26 mouse cellular contexts compared by ENCODE assay signal in genomic region chr6:100331055-100331454, GRCm38 (mm10). TPM values are rescaled to one million over a fixed set of nuclear protein-coding genes. Genes with fewer than 3 reads are reported as not detected.
DNase-seq lines count a peak whose midpoint lies in the region; ATAC-seq and TF ChIP-seq lines count a peak whose summit lies in the region.
"Had no signal": no experiment of that assay in that cellular context is flagged by ENCODE, and none has a peak within 500 bp of the region (broad histone marks: within the 10 kb centered on the region; RNA-seq: fewer than 3 reads in every experiment).

No protein-coding gene starts in this region.

- no peaks in the 10 kb centered on the region for H3K9me3 ChIP-seq in liver, postnatal 0 days (ENCODE audit: low read length)
- H3K9me3 ChIP-seq: embryonic facial prominence, embryonic 10.5 days; embryonic facial prominence, embryonic 13.5 days; forebrain, embryonic 15.5 days; heart, embryonic 10.5 days; heart, embryonic 13.5 days; hindbrain, embryonic 12.5 days; hindbrain, embryonic 15.5 days had no signal

- 65% methylated on average over 9 of the region's 9 CpGs for WGBS in liver, postnatal 0 days (ENCODE audit: insufficient replicate concordance)

- no peak overlapping the region for H3K4me2 ChIP-seq in liver, postnatal 0 days (ENCODE audit: low read depth, low read length)
- H3K4me2 ChIP-seq: embryonic facial prominence, embryonic 13.5 days; forebrain, embryonic 15.5 days; heart, embryonic 13.5 days; hindbrain, embryonic 12.5 days; hindbrain, embryonic 15.5 days had no signal

- TF ChIP-seq CTCF in liver, postnatal 0 days (IDR thresholded peaks at IDR 0.05; ENCODE audit: low read depth): no peak

- ATAC-seq in common myeloid progenitor, adult 5-6 weeks (replicated peaks; ENCODE audit: low read depth, poor library complexity, severe bottlenecking): peak; percentile 62
- ATAC-seq in hematopoietic stem cell, adult 5-6 weeks (replicated peaks in 1 of 2; ENCODE audit: insufficient read depth in 1 of 2, low FRiP score in 2 of 2, low TSS enrichment in 1 of 2, low read depth in 1 of 2, poor library complexity in 2 of 2, severe bottlenecking in 2 of 2): peak; percentile 33 to 72; a peak in 3 of 4 replicates
- peak; percentile 63 for ATAC-seq in megakaryocyte-erythroid progenitor cell, adult 5-6 weeks (replicated peaks; ENCODE audit: low FRiP score, low TSS enrichment, poor library complexity, severe bottlenecking)
- ATAC-seq in liver, postnatal 0 days: no peak
- ATAC-seq: activated CD4-positive, CD25-positive, alpha-beta regulatory T cell, adult 4 months; CD4-positive, CD25-positive, alpha-beta regulatory T cell, adult 4 months; forebrain, embryonic 15.5 days had no signal

- H3K4me3 ChIP-seq in liver, postnatal 0 days (ENCODE audit: low read depth, low read length): no peak overlapping the region
- H3K4me3 ChIP-seq: embryonic facial prominence, embryonic 10.5 days; embryonic facial prominence, embryonic 13.5 days; forebrain, embryonic 15.5 days; heart, adult 2 months; heart, embryonic 10.5 days; heart, embryonic 13.5 days; hindbrain, embryonic 12.5 days; hindbrain, embryonic 15.5 days had no signal

- DNase-seq in 416B (ENCODE audit: low read depth): peak; percentile 32
- no peak for DNase-seq in liver, postnatal 0 days
- DNase-seq in ovary, postnatal 14 days (ENCODE audit: low spot score): no peak
- DNase-seq in cerebellum, postnatal 36 days: no peak
- DNase-seq: adrenal gland, postnatal 10 days; adrenal gland, postnatal 36 days; cerebellum, adult 18-20 months; cerebellum, adult 9-10 months; cerebellum, postnatal 14 days; embryo, embryonic 11 days; gastrocnemius, postnatal 25 days; heart, adult 2 months; heart, postnatal 14 days; heart, postnatal 4 days had no signal

- H3K36me3 ChIP-seq in liver, postnatal 0 days (replicated peaks; ENCODE audit: insufficient read depth, low read length): no peaks in the 10 kb centered on the region
- H3K36me3 ChIP-seq: embryonic facial prominence, embryonic 10.5 days; embryonic facial prominence, embryonic 13.5 days; forebrain, embryonic 15.5 days; heart, embryonic 10.5 days; heart, embryonic 13.5 days; hindbrain, embryonic 12.5 days; hindbrain, embryonic 15.5 days had no signal

- no peak overlapping the region for H3K9ac ChIP-seq in liver, postnatal 0 days (replicated peaks)
- H3K9ac ChIP-seq: embryonic facial prominence, embryonic 13.5 days; forebrain, embryonic 15.5 days; heart, embryonic 13.5 days; hindbrain, embryonic 12.5 days; hindbrain, embryonic 15.5 days had no signal

- peaks cover 5% of the 10 kb centered on the region; the same call in 1 of the 2 replicates for H3K4me1 ChIP-seq in liver, postnatal 0 days (ENCODE audit: insufficient read depth)

- no peak overlapping the region for H3K27ac ChIP-seq in liver, postnatal 0 days (ENCODE audit: low read depth)
- H3K27ac ChIP-seq: embryonic facial prominence, embryonic 10.5 days; embryonic facial prominence, embryonic 13.5 days; forebrain, embryonic 15.5 days; heart, adult 2 months; heart, embryonic 10.5 days; heart, embryonic 13.5 days; hindbrain, embryonic 12.5 days; hindbrain, embryonic 15.5 days had no signal

- no peaks in the 10 kb centered on the region for H3K27me3 ChIP-seq in liver, postnatal 0 days (ENCODE audit: insufficient read depth, low read length)
- H3K27me3 ChIP-seq: forebrain, embryonic 15.5 days had no signal

- TF ChIP-seq EP300 in liver, postnatal 0 days (IDR thresholded peaks at IDR 0.05; ENCODE audit: low read depth): no peak

RNA-seq across cellular contexts. Expression of gene Rybp, which starts 43.8 kb away (rescaled TPM):
- 25.3 and 56.1 TPM in 2 replicates for total RNA-seq in common myeloid progenitor, adult 5-6 weeks (2017)
- total RNA-seq in hematopoietic stem cell, adult 5-6 weeks (2017): 31.8 and 62.6 TPM in 2 replicates
- 24.7 and 29.4 TPM in 2 replicates for total RNA-seq in megakaryocyte-erythroid progenitor cell, adult 5-6 weeks (2014; fragmentation: Nextera tagmentation)
- 34.5 and 54.9 TPM in 2 replicates for total RNA-seq in megakaryocyte-erythroid progenitor cell, adult 5-6 weeks (2017)
- 5.8 and 6.7 TPM in 2 replicates for polyA plus RNA-seq in liver, postnatal 0 days (2015; fragmentation: Nextera tagmentation; extraction: Ambion mirVana)
